In the genomic region with DNA sequence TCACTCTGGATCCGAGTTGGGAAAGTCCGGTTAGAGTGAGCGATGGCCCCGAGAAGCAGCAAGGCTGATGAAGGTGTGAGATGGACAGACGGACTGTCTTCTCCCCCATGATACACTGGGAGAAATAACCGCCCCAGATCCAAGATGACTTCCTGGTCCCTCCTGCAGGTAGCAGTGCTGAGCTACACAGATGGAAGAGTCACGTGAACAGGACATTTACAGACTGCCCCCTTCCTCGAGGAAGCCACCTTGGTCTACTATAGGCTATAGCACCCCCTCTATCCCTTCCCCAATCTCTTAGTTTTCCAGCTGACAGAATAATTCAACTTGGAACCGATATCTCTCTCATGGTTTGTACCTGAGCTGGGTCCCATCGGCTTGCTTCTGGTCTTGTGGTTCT, we compare ENCODE assay signal across 8 mouse cellular contexts. TPM values are rescaled to one million over a fixed set of nuclear protein-coding genes. Genes with fewer than 3 reads are reported as not detected.
DNase-seq lines count a peak whose midpoint lies in the region; ATAC-seq lines count a peak whose summit lies in the region.
"Had no signal": no experiment of that assay in that cellular context is flagged by ENCODE, and none has a peak within 500 bp of the region (broad histone marks: within the 10 kb centered on the region; RNA-seq: fewer than 3 reads in every experiment).

No protein-coding gene starts in this region.

- no peaks in the 10 kb centered on the region for H3K9me3 ChIP-seq in limb, embryonic 10.5 days (replicated peaks)
- H3K9me3 ChIP-seq in midbrain, embryonic 15.5 days, result no peaks in the 10 kb centered on the region

- peak overlapping the region; percentile 81 for H3K4me2 ChIP-seq in midbrain, embryonic 15.5 days

- peaks cover 68% of the 10 kb centered on the region for H3K27me3 ChIP-seq in limb, embryonic 10.5 days (ENCODE audit: low read depth, poor library complexity, severe bottlenecking)
- peaks cover 6% of the 10 kb centered on the region for H3K27me3 ChIP-seq in midbrain, embryonic 15.5 days (replicated peaks)

- H3K4me3 ChIP-seq in limb, embryonic 10.5 days, result peak overlapping the region; percentile 80
- H3K4me3 ChIP-seq in midbrain, embryonic 15.5 days, result peak overlapping the region; percentile 62

- no peaks in the 10 kb centered on the region for H3K36me3 ChIP-seq in limb, embryonic 10.5 days
- H3K36me3 ChIP-seq in midbrain, embryonic 15.5 days (replicated peaks), result no peaks in the 10 kb centered on the region

- peak; percentile 53 for ATAC-seq in midbrain, embryonic 15.5 days (replicated peaks)

- H3K27ac ChIP-seq in limb, embryonic 10.5 days, result 0 out of 2 replicates have a peak overlapping the region, but pooled peaks have one; percentile 80
- peak overlapping the region; percentile 81 for H3K27ac ChIP-seq in midbrain, embryonic 15.5 days

- no peak overlapping the region for H3K9ac ChIP-seq in midbrain, embryonic 15.5 days

- peak; percentile 32 for DNase-seq in right cerebral cortex, postnatal 25 days
- DNase-seq in right cerebral cortex, postnatal 4 days, result no peak
- DNase-seq in cerebellum, adult 9-11 months, result peak; percentile 80
- peak; percentile 29 to 58 for DNase-seq in frontal cortex, postnatal 36 days (ENCODE audit: low spot score in 2 of 2)
- DNase-seq in limb, embryonic 10.5 days (ENCODE audit: low spot score), result peak; percentile 48
- DNase-seq in urinary bladder, adult 2 months (ENCODE audit: low spot score), result no peak

- 22% methylated on average over 10 of the region's 10 CpGs for WGBS in limb, embryonic 10.5 days
- WGBS in midbrain, embryonic 15.5 days, result 20% methylated on average over 10 of the region's 10 CpGs

- H3K4me1 ChIP-seq in limb, embryonic 10.5 days, result peaks cover 21% of the 10 kb centered on the region
- H3K4me1 ChIP-seq in midbrain, embryonic 15.5 days, result peaks cover 24% of the 10 kb centered on the region

RNA-seq across cellular contexts. Expression of gene Neurl1a, which starts 0.6 kb away (rescaled TPM):
- 5.7 and 7.7 TPM in 2 replicates for polyA plus RNA-seq in limb, embryonic 10.5 days (2016; fragmentation: Nextera tagmentation; extraction: Ambion mirVana)
- polyA plus RNA-seq in midbrain, embryonic 15.5 days (2015; fragmentation: Nextera tagmentation; extraction: Ambion mirVana), result 14.8 and 15.0 TPM in 2 replicates
- 22.5 and 31.0 TPM in 2 replicates for polyA plus RNA-seq in urinary bladder, adult 2 months (2012; rRNA removed)

RNA-seq across cellular contexts. Expression of gene Calhm3, which starts 20.4 kb away (rescaled TPM):
- polyA plus RNA-seq in limb, embryonic 10.5 days (2016; fragmentation: Nextera tagmentation; extraction: Ambion mirVana), result not detected in 2 replicates
- not detected in 2 replicates for polyA plus RNA-seq in midbrain, embryonic 15.5 days (2015; fragmentation: Nextera tagmentation; extraction: Ambion mirVana)
- not detected in 2 replicates for polyA plus RNA-seq in urinary bladder, adult 2 months (2012; rRNA removed)
- polyA plus RNA-seq: erythroblast, embryonic 14.5 days had no signal

RNA-seq across cellular contexts. Expression of gene Calhm1, which starts 33.9 kb away (rescaled TPM):
- not detected in 2 replicates for polyA plus RNA-seq in limb, embryonic 10.5 days (2016; fragmentation: Nextera tagmentation; extraction: Ambion mirVana)
- polyA plus RNA-seq in midbrain, embryonic 15.5 days (2015; fragmentation: Nextera tagmentation; extraction: Ambion mirVana), result not detected in 2 replicates
- not detected in 2 replicates for polyA plus RNA-seq in urinary bladder, adult 2 months (2012; rRNA removed)
- polyA plus RNA-seq: erythroblast, embryonic 14.5 days had no signal

RNA-seq across cellular contexts. Expression of gene Calhm2, which starts 39.9 kb away (rescaled TPM):
- polyA plus RNA-seq in limb, embryonic 10.5 days (2016; fragmentation: Nextera tagmentation; extraction: Ambion mirVana), result 2.8 and 3.7 TPM in 2 replicates
- polyA plus RNA-seq in midbrain, embryonic 15.5 days (2015; fragmentation: Nextera tagmentation; extraction: Ambion mirVana), result 1.1 and 1.5 TPM in 2 replicates
- 16.2 and 16.9 TPM in 2 replicates for polyA plus RNA-seq in urinary bladder, adult 2 months (2012; rRNA removed)
- polyA plus RNA-seq: erythroblast, embryonic 14.5 days had no signal

Comparison
In these comparisons a context has a peak if more than half of its experiments do, and no peak if none do; other contexts are left out.
1. DNase-seq: peak in right cerebral cortex, postnatal 25 days (single experiment), cerebellum, adult 9-11 months (single experiment), frontal cortex, postnatal 36 days (2 of 2) and limb, embryonic 10.5 days (single experiment); none in right cerebral cortex, postnatal 4 days (single experiment) and urinary bladder, adult 2 months (single experiment).